Mouse (Mus musculus) ZHBTc4 (cell line): ENCODE measurements at regions not wholly inside any gene's neighbourhood (a gene's known extent, or its start where the extent isn't known, plus 50 kb on each side); places are given as distances from the start of the nearest gene placed in this dataset.

Source experiments
- DNase-seq: peaks from one replicate; pipeline ENCODE4 v3.0.0-alpha.2; 2011; ENCODE audit warnings: low read depth, low spot score

DNA sequence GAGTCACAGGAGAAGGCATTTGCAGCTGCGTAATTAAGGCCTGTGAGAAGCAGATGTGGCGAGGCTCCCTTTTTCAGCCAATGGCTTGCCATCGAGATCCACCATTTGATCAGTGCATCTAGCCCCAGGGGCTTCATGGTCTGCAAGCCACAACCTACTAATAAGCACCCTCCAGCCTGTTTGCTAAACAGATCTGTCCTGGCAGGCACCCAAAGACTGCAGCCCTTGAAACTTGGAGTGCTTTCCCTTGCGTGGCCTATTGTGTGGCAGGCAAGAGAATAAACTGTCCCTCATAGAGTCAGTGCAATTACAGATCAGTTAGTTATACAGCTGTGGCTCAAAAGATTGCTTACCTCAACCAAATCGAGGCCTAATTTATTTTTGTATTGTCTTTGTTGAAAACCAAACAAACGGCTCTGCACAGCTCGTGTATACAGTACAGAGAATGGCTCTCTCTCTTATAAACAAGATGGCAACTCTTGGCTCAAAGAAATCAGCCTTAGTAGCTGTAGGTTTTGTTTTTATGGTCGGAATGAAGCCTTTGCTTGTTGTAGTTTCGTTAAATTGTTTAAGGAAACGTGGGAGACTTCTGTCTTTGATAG lies 195.9 kb upstream of the Satb2 start:
- no peak for DNase-seq

DNA sequence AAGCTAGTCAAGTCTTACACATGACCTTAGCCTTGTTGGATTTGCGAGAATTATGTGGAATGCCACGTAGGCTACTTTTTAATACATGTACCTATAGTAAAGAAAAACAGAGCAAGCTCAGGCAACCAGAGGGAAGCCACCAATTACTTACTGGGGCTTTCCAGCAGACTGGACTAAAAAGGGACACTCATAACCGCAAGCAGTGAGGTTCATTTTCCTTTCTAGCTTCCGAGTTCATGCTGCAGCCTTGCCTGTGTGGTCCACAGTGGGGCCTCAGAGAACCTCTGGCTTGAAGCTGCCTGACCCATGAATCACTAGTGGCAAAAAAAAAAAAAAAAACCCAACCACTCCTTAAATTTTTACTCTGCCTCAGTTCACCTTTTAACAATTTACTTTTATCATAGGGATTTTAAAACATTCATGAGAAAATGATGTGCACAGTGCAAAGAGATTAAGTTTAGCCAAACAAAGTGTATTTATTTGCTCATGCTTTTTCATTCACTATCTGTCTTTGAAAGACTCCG lies 188.6 kb upstream of the 1700066M21Rik start:
- no peak for DNase-seq

DNA sequence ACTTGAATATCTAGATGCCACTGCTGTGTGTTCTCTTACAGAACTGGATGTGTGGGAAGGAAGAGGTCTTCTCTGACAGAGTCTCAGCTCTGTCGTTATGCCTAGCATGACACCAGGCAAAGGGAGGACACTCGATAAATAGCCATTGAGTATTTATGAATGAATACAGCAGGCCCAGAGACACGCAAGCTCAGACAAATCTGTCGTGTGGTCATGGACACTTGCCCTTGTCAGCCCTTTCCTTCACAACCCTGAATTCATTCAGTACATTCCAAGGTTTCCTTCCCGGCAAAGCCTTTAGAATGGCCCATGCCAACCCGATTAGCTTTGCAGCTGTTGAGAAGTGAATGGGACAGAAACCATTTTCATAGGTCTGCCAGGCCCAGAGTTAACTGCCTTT lies 176.1 kb upstream of the 1700066M21Rik start:
- DNase-seq, result no peak

DNA sequence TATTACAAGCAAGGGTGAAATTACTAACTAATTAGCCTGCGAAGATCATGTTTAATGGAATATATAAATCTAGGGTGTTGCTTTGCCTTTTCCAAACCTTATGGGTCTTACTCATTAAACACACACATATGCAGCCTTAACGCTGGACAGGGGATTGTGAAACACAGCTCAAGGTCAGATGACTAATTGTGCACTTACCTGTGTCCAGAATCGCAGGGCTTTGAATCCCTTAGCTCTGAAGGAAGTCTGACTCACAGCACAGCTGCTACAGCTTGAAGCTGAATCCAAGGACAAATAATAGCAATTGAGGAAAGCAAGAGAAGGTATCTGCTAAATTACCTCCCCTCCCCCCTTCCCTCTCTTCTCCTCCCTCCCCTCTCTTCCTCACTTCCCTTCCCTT lies 173.1 kb upstream of the 1700066M21Rik start:
- no peak for DNase-seq

DNA sequence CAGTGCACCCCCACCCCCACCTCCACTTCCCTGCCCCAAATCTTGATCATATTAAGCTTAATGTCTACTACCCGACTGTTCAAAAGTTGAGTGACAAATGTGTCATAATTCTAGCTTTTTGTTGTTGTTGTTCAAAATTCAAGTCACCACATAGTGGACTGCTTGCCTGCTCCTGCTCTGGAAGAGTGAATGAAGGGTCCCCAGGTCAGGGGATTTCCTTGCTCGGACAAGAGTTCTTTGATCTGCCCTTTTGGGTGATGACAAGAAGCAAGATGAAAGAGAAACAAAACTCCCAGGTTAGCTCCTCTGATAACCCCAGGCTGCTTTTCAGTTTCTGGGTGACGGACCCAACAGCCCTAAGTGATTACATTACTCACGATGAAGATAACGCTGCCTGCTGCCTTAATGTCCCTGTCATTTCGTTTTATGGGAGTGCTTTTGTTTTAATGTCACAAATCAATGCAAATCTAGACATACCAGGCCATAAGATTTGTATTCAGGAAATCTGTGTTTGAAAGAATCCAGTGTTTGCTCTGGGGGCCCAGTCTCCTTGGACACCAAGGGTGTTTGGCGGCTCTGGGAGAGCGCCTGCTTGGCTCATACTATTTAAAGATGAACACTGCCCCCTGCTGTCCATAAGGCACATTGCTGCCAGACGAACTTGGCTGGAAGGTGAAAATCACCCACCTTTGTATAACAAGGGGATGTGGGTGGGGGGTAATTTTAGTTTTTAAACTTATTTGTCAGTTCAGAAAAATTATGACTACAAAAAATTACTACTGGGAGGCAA lies 172.0 kb upstream of the 1700066M21Rik start:
- DNase-seq, result peak; percentile 73

DNA sequence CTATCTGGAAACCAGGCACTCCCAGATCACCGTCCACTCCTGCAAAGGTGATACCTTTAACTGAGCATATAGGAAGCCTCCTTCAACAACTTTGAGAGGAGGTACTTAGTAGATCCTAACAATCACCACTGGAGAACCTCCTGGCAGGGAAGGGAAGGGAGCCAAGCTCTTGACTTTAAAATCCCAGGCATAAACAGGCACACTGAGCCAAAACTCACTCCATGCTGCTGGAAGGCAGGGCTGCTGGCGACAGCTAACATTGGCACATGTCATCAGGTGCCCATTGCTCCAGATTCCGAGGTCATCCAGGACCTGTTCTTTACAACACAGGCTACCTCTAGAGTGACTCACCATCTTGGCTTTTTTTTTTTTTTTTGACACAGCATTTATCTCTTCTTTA lies 170.9 kb upstream of the 1700066M21Rik start:
- no peak for DNase-seq

DNA sequence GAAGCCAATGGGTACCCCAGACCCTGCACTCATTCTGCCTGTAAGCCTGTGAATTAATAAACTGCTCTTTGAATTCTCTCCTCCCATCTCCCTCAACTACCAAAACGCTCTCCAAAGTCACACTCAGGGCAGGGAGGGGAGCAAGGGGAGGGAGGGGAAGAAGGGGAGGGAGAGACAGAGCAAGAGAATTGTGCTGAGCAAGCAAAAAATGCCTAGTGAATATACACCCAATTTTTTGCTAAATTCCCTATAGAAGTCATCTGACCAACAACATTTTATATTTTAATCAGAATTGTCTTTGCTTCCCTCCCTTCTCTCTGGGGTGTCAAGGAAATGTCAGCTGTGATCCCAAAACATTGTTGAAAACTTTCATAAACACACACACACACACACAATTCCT lies 170.5 kb upstream of the 1700066M21Rik start:
- no peak for DNase-seq

DNA sequence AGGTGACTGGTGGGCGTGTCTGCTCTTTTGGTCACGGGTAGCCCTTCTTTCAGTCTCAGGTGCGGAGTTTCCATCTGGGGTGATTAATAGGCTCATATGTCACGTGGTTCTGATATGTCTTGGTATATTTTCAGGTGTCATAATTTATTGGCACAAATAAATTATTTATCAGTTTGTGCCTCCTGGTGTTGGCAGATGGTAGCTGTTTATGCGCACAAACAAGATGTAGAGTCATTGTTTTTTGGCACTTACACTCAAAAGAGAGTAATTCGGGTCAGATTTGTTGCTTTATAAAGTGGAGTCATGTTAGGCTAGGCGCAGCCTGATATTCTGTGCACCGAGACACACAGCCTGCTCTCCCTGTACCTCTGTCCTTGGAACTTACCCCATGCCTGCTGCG lies 169.0 kb upstream of the 1700066M21Rik start:
- DNase-seq, result no peak

DNA sequence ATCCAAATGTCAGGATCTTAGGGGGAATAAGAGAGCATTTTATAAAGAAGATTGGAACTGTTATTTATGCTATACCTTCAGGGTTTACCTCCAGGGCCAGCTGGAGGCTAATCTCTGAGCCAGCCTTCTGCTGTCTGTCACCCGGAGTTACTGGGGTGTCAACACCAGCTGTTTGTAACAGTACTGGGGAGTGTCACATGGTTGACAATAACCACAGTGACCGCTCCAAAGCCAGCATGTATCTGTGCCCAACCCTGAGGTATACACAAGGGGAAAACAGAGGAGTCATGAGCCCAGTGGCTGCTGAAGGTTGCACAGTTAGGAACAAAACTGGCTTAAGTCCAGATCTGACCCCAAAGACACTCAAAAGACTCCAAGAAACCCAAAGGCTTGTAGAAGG lies 168.1 kb upstream of the 1700066M21Rik start:
- DNase-seq, result no peak

DNA sequence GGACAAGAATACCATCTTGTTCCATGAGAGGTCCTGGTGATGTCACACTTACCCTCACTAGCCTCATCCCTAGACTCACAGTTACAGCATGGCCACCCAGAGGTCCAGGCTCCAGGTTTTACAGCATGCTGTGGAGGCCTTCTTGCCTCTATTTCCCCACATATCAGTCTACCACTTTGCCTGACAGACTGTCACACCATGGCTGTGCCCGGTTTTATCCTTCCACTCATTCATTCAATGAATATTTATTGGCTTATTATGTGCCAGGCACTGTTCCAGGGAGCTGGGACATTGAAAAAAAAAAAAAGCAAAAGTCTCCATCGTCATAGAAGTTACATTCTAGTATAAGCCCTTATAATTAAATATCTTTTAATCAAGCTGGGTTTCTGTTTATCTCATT lies 166.4 kb upstream of the 1700066M21Rik start:
- DNase-seq, result no peak

DNA sequence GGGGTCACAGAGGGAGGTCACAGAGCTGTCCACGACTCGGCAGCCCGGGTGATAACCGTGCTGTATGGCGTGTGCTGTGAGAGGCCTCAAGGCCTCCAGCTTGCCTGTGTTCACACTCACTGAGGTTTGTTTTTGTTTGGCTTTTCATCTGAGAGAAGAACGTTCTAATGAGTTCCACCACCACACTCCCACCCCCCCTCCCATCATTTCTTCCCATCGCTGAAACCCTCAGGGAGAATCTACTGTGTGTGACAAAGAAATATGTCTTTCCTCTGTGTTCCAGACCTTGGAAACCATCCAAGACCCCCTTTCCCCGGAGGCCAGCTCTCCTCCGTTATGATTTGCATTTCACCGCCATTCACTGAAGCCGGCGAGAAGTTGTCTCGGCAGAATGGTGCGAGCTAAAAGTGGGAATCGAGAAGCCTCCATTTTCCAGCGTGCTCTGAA lies 164.0 kb upstream of the 1700066M21Rik start:
- DNase-seq, result no peak

DNA sequence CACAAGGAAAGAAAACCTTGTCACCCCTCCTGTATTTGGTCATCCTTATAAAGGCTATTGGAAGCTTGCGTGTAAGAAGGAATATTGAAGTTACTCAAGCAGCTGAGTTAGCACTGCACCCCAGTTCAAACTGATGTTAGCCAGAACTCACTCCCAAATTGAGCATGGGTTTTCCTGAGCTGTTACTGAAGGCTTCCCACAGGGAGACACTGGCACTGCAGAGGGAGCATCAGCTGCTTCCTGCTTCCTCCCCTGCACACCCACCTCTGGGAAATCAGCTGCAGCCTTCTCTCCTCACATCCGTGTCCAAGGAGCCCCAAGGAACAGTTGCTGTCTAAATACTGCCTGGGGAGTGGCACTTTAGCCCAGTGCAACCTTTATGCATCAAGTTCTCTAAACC lies 163.2 kb upstream of the 1700066M21Rik start:
- DNase-seq, result no peak

DNA sequence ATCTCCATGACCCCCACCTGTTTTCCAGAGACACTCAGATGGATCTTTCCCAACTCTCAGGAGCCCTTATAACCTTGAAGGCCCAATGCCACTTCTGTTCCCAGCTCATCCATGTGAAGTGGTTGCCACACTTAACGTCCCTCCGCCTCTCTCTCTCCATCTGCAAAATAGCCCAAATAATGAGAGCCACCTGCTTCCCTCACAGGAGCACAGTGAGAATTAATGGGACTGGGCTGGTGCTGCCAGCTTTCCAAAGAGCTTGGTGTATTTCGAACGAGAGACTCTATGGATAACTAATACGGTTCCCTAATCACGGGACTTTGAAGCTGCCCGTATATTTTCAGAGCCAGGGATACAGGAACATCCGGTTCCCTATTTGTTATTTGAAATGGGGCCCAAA lies 159.8 kb upstream of the 1700066M21Rik start:
- no peak for DNase-seq

DNA sequence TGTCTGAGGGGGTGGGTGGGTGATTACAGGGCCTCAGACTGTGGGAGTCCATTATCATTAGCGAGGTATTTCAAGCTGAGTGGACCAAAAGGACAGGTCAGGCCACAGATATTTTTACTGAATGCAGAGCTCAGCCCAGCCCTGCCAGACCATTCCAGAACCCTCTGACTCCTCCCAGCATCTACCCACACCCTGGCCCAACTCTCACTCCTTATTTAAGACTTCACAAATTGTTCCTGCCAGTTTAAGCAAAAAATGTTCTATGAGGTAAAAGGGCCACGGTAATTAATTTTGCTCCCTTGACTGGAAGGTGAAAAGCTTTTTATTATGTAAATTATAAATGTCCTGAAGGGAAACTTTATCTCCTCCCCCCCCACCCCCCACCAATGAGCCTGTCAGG lies 159.3 kb upstream of the 1700066M21Rik start:
- DNase-seq, result no peak

DNA sequence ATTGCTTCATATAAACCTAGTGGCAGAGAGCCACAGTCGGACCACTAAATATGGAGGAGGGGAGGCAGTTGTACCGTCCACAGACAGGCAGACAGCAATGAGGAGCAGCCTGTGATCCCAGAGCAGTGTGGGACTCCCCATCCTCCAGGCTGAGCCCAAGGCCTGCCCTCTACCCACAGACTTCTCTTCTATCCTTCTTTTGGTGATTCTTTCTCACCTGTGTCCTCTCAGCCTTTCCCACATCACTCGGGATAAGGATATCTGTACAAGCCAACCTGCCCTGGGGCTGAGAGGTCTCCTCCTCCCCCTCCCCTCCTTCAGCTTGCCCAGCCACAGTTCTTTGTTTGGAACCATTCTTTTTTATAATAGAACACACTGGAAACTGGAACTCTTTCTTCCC lies 158.8 kb upstream of the 1700066M21Rik start:
- DNase-seq, result no peak

DNA sequence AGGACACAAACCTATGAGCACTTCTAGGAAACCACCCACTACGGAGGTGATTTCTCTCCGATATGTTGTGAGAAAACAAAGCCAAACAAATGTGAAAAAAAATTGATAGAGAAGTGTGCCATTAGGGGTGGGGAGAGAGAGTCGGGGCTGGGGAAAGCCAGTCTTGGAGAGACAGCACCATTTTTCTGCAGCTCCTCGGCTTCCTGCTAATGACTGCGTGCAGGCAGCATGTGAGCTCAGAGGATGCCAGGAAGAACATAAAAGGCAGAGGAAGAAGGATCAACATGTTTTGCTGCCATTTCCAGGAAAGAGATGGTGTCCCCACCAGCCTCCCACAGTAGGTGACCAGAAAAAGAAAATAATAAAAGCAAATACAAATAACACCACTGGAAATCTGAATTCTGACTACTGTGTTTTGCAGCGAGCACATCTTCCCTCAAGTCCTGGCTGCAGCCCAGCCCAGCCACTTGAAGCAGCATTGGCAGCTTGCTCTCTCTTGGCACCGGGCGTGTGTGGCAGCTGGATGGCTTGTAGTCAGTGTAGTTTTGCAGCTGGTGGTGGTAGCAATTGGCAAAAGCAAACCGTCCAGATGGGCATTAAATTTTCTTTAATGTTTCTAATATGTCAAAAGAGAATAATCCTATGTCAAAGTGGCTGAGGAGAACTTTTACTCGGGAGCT lies 152.9 kb upstream of the 1700066M21Rik start:
- DNase-seq, result no peak

DNA sequence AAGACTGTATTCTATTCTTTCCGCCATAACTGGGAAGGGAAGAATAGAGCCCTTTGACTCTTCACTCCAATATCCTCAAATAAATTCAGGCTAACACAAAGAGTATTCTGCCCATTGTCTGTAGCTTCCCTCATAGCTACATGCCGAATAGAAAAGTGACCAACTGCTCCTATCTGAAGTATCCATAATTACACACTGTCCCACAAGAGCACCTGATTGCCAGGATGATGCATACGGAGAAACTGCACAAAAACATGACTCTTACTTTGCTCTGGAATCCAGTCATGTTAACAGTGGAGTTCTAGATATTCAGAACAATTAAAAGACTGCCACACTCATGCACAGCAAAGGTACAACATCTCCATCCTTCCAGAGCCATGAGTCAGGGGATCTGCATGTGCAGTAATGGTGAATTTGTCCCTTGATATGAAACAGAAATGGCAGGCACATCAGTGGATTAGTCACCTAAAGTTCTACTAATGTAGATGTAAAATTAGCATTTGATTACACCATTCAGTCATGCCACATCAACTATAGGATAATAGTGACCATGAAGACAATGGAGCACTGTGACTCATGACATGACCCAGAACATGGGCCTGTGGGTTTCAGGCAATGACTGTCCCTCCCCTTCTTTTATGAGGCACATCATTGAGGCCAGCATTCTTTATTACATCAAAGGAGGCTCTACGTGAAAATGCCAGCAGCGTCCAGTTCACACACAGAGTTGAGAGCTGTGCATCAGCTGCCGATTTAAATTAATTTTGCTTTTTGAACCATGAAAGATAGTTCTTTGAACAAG lies 133.6 kb upstream of the 1700066M21Rik start:
- no peak for DNase-seq

DNA sequence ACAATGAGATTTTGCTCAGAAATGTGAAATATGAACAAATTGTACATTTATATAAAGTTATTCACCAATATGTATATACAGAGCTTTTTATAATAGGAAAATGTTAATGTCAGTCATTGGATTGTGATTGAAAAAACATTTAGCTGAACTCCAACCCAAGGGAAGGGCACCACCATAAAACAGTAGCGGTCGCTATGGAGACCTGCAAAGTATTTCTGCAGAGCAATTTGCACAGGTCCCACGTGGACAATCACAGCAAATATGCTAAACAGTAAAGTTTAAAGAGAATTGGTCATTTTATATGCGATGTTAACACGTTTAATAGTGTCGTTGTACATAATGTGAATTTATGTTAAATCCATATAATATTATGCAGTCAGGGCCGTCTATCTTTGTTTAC lies 117.8 kb upstream of the 1700066M21Rik start:
- no peak for DNase-seq

DNA sequence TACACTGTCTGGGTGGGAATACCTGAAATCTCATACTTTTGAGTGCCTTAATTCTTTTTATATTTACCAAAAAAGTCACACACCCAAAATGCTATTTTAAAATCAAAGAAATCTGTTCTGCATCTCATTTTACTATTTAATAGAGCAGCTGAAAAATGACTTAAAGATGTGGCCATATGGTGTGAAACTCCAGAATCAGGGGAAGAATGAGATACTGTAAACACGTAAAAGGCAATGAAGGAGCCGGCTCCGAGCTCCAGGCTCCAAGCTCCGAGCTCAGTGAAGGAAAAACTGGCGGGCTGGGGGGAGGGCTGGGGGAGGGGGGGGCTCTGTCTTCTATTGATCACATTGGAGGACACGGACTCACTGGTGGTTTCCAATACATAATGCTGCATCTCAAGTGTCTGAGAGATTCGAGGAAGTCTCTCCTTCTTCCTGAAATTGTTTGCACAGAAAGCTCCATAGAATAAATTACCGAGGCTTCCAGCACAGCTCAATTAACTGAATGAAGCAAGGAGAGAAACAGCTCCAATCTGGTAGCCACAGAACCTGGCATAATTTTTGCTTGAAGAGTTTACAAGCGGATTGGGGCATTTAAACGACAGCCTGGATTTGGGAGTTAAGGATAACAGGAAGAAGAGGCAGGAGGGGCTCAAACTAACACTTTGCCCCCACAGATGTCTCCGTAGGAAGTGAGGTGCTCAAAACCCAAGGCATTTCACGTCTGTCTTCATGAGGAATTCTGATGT lies 112.2 kb upstream of the 1700066M21Rik start:
- DNase-seq, result no peak

DNA sequence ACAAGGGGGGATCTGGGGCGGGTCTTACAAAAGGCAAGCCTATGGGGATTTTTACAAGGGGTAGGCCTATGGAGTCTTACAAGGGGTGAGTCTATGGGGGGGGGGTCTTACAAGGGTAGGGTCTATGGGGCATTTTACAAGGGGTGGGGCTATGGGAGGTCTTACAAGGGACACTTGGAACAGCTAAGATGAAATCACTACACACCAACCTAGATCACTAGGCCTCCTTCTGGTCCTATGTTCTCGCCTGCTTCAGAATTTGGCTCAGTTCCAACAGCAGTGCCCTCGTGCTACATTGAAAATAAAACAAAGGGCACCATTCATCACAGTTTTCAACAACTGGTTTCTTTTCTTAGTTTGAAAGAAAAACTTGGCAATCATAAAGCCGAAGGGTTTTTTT lies 110.7 kb upstream of the 1700066M21Rik start:
- DNase-seq, result no peak

DNA sequence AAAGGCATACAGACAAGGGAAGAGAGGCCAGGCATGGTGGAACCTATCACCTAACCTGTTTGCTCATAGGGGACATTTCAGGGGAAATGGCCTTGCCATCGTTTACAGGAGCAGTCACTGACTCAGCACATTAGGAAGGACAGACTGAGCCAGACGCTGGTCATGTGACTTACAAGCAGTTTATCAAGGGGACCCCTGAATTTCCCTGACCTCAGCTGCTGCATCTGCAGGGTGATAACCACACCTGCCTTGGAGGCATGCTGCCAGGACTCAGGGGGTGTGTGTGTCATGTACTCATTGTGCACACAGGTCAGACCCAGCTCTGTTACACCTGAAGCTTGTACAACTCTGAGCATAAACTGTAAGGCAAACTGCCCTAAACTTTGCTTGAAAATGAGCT lies 109.6 kb upstream of the 1700066M21Rik start:
- DNase-seq, result no peak
